Mouse (Mus musculus) central nervous system, embryonic 14 days (tissue): ENCODE measurements around the gene Gipr. TPM values are rescaled to one million over a fixed set of nuclear protein-coding genes. Genes with fewer than 3 reads are reported as not detected.

Experiments
- polyA plus RNA-seq: library from polyadenylated mRNA; depleted of rRNA; stranded (reverse); fragments of >200 nt; gene quantifications from 2 replicates; pipeline ENCODE4 v1.2.3, GENCODE M21; 2012; rRNA removed

Gipr gene
- polyA plus RNA-seq: 12.0 and 19.1 TPM in 2 replicates

DNA sequence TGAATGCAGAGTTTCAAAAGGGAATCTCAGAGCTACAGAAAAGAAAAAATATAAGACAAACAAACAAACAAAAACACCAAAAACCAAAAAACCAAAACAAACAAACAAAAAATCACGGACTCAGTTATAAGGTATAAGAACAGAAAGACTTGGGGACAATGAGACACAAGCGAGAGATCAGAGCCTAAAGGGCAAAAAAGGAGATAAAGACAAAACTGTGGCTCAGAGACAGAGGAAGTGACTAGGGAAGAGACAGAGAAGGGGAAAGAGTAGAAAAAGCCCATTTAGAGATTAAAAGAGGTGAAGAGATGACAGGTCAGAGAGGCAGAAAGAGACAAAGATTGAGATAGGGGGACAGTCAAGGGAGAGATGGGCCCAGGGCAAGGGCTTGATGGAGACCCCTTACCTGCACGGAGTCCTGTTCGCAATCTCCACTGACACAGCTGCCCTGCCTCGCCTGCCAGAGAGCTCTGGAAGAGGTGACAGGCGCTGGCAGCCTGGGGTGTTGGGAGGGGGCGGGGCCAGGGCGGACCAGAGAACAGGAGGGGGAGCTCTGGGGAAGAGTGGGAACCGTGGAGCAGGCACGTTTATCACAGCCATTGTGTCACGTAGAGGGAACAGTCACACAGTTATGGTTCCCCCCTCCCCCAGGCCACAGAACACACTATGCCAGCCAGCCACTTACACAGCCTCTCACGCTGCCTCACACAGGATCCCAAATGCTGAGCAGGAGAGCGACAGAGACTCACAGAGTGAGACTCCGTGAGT lies at the start of gene Gipr:
Gene Gipr, minus strand, starts transcription at position 472 of the 768 bp plus-strand sequence.

DNA sequence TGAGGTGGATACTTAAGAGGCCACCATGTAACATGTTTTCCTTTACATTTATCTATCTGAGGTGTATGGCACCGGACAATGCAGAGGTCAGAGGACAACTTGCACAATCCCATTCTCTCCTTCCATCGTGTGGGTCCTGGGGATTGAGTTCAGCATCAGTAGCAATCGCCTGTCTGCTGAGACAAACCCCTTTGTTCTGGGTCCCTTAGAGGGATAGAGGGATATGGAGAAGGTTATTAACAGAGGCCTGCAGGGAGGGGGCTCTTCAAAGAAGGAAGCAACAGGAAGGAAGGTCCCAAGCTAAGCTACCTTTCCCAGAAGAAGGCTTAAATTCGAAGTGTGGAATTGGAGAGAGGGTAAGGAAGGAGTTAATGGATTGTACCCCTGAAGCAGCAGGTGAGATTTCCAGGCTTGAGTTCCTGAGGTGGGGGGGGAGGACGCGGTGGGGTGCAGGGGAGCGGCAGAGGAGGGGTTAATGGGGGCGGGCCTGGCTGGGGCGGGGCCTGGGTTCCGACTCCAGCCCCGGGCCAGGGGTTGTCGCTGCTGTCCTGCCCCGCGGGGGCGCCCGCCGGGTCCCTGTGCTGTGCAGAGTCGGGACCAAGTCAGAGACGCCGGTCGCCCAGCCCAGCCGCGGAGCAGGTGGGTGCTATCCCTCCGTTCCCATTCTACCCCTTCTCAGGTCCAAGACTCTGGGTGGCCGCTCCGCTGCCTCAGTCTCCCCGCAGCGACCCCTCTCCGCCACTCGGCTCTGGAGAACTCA lies 46.2 kb upstream of the Gipr start, which contains the start of gene Gpr4:
Gene Gpr4, plus strand, starts transcription at position 543 of the 760 bp plus-strand sequence.

GRCm38 (mm10) chr7:19175708-19176515 lies 10.0 kb upstream of the Gipr start, which contains the start of gene Eml2:
TSS of gene Eml2 (plus strand) at chr7:19176421.

DNA sequence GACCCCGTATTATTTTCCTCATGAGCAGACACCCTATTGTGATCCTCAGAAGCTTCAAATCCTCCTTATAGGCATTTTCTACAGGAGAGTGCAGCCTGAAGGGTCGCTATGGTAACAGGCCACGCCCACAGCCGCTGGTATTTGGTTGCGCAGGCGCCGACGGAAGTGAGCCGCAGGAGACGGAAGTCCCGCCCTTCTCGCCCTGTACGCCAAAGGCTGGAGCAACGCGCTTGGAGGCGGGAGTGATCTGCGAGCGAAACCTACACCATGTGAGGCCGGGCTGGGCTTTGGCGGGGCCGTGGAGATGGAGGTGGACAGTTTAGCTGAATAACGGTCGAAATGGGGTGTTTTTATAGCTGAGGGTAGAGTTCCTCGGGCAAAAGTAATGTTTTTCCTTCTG lies 16.3 kb downstream of the Gipr start, which contains the start of gene Snrpd2:
Gene Snrpd2, plus strand, starts transcription at position 97 of the 400 bp plus-strand sequence.

GRCm38 (mm10) chr7:19148875-19149541 lies 16.9 kb downstream of the Gipr start, which contains the start of gene Qpctl:
TSS of gene Qpctl (minus strand) at chr7:19149291.

GRCm38 (mm10) chr7:19119631-19120429 lies 46.1 kb downstream of the Gipr start, which contains the start of gene Fbxo46:
TSS of gene Fbxo46 (plus strand) at chr7:19119859.

GRCm38 (mm10) chr7:19118028-19118771 lies 47.7 kb downstream of the Gipr start, which contains the start of gene Gm4969:
TSS of gene Gm4969 (minus strand) at chr7:19118368.

Other genes starting within 250 kb of the Gipr start
- gene Nova2, start 240.2 kb downstream of the Gipr start, polyA plus RNA-seq: 25.7 and 28.5 TPM in 2 replicates
- 2.4 and 2.8 TPM in 2 replicates for gene Nanos2, start 178.7 kb downstream of the Gipr start, polyA plus RNA-seq
- gene Mypop, start 174.9 kb downstream of the Gipr start, polyA plus RNA-seq: 12.2 and 13.7 TPM in 2 replicates
- 48.6 and 51.4 TPM in 2 replicates for gene Irf2bp1, start 162.1 kb downstream of the Gipr start, polyA plus RNA-seq
- gene Foxa3, start 142.6 kb downstream of the Gipr start, polyA plus RNA-seq: 0.09 and 0.76 TPM in 2 replicates
- gene Sympk, start 141.8 kb downstream of the Gipr start, polyA plus RNA-seq: 94.7 and 95.7 TPM in 2 replicates
- 0.06 and 0.13 TPM in 2 replicates for gene Rsph6a, start 111.4 kb downstream of the Gipr start, polyA plus RNA-seq
- 154 and 161 TPM in 2 replicates for gene Dmwd, start 89.9 kb downstream of the Gipr start, polyA plus RNA-seq
- 66.0 and 81.7 TPM in 2 replicates for gene Dmpk, start 82.3 kb downstream of the Gipr start, polyA plus RNA-seq
- 20.6 and 32.0 TPM in 2 replicates for gene Six5, start 71.5 kb downstream of the Gipr start, polyA plus RNA-seq
- 5.3 and 6.0 TPM in 2 replicates for gene Gm4969, start 47.8 kb downstream of the Gipr start, polyA plus RNA-seq
- gene Fbxo46, start 46.3 kb downstream of the Gipr start, polyA plus RNA-seq: 12.5 and 13.2 TPM in 2 replicates
- 15.7 and 17.0 TPM in 2 replicates for gene Qpctl, start 16.8 kb downstream of the Gipr start, polyA plus RNA-seq
- 153 and 184 TPM in 2 replicates for gene Snrpd2, start 16.4 kb downstream of the Gipr start, polyA plus RNA-seq
- 47.2 and 49.2 TPM in 2 replicates for gene Eml2, start 10.3 kb upstream of the Gipr start, polyA plus RNA-seq
- 4.1 and 4.4 TPM in 2 replicates for gene Gpr4, start 46.4 kb upstream of the Gipr start, polyA plus RNA-seq
- 25.6 and 27.9 TPM in 2 replicates for gene Opa3, start 62.2 kb upstream of the Gipr start, polyA plus RNA-seq
- 64.3 and 74.5 TPM in 2 replicates for gene Vasp, start 105.7 kb upstream of the Gipr start, polyA plus RNA-seq
- 0.83 and 1.1 TPM in 2 replicates for gene Ppm1n, start 113.9 kb upstream of the Gipr start, polyA plus RNA-seq
- gene Rtn2, start 116.5 kb upstream of the Gipr start, polyA plus RNA-seq: 118 and 136 TPM in 2 replicates
- gene Fosb, start 143.9 kb upstream of the Gipr start, polyA plus RNA-seq: 0.11 and 0.36 TPM in 2 replicates
- 74.3 and 79.3 TPM in 2 replicates for gene Ercc1, start 178.7 kb upstream of the Gipr start, polyA plus RNA-seq
- 14.1 and 14.5 TPM in 2 replicates for gene Cd3eap, start 193.4 kb upstream of the Gipr start, polyA plus RNA-seq
- gene Ppp1r13l, start 193.6 kb upstream of the Gipr start, polyA plus RNA-seq: 6.6 and 9.4 TPM in 2 replicates
- gene Ercc2, start 215.9 kb upstream of the Gipr start, polyA plus RNA-seq: 75.9 and 76.5 TPM in 2 replicates
- gene Klc3, start 238.0 kb upstream of the Gipr start, polyA plus RNA-seq: 1.4 and 2.5 TPM in 2 replicates
- 0.10 and 25.4 TPM in 2 replicates for gene Ckm, start 238.6 kb upstream of the Gipr start, polyA plus RNA-seq